Mouse (Mus musculus) liver, postnatal 0 days (tissue): Measurements from ENCODE around the gene Homer3.

Source experiments
- CTCF ChIP-seq: sonication (generic); IDR thresholded peaks from 2 replicates; pipeline ENCODE4 v1.5.1; 2016; ENCODE audit warnings: antibody characterized with exemption, low read depth
- EP300 ChIP-seq: IDR thresholded peaks from 2 replicates; pipeline ENCODE4 v1.6.1; 2016; ENCODE audit warnings: antibody characterized with exemption, low read depth, mild to moderate bottlenecking

GRCm38 (mm10) chr8:70332070-70332877, 49.6 kb downstream of the Homer3 start:
- peak; percentile 75 for TF ChIP-seq CTCF
- no peak for TF ChIP-seq EP300
